Mouse (Mus musculus) 416B (cell line): ENCODE measurements at regions not wholly inside any gene's neighbourhood (a gene's known extent, or its start where the extent isn't known, plus 50 kb on each side); places are given as distances from the start of the nearest gene placed in this dataset.

Experiments
- DNase-seq: peaks from one replicate; pipeline ENCODE4 v3.0.0; 2011; ENCODE audit warnings: low read depth

DNA sequence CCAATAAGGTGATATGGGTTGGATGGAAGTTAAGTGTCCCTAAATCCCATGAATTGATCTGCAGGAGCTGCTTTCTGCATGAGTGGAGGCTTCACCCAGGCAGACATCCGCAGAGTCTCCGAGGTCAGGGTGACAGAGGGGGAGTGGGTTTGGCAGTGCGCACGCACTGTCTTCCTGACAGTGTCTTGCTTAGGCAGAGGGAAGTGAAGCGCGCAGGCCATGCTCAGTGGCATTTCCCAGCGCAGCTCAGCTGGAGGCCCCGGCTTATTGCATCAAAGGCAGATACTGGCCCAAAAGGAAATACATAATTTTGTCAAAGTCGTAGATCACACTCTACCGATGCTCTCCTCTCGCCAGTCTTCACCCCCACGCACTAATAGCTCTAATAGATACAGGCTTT lies 252.7 kb upstream of the Dnajc24 start:
- DNase-seq = no peak

DNA sequence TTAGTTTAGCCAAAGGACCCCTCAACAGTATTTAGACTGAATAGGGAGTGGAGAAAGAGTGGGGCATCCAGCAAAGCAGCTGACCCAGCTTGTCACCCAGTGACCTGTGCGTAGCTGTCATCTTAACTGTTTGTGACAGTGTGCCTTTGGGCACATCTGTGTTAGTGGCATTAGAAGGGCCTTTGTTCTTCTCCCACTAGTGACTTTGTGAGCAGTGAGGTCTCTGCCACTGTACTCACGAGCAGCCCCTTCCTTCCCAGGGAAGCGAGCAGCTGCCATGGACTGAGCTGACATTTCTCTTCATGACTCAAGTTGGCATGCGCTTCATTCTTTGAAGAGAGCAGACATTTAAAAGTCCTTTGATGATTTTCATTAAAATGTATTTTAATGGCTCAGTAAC lies 231.0 kb upstream of the Dnajc24 start:
- DNase-seq = no peak

DNA sequence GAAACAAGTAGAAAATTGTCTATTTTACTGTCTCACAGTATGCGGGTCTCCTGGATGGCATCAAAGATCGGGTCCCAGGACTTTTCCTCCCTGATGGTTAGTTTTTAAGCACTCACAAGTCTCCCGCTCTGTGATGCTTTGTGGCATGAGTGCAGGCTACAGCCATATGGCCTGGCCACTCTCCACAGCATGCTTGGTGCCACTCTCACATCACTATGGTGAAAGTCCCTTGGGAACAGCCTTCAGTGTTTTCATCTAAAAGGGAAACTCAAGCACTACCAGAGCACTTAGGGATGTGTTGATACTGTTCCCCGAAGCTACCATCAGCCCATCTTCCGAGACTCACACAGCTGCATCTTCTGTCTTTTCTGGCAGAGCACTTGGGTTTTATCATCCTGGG lies 227.8 kb upstream of the Dnajc24 start:
- no peak for DNase-seq

DNA sequence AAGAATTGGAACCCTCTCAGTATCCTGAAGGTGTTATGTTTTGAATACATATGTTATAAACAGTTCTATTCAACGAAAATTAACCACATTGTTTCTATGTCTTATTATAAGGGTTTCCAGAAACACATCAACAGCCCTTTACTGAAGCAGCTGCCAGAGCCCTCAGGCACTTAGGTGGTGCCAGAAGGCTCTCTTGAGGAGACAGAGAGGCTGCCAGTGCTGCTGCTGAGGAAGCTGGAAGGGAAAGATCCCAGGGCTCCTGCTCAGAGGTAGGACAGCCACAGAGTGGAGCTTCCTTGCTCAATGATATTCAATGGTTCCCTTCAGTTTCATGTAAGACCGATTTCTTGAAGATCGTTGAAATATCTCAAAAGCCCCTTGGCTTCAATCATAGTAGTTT lies 226.7 kb upstream of the Dnajc24 start:
- DNase-seq = no peak

DNA sequence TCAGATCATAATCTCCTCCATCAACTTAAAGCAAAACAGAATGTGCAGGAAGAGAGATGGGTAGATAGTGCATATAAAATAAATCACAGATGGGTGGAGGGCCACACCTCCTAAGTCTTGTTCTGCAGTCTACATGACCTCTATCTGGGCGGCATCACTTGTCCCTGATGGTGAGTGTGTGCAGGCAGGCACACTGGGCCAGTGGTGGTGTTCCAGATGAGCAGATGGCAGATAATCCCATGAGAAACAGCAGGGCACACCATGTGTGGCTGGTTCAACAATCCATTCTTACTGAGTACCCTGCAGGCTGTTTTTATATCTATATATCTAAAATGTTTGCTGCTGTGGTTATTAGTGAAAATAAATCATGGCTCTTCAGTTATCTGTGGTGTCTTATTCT lies 224.9 kb upstream of the Dnajc24 start:
- DNase-seq = no peak

DNA sequence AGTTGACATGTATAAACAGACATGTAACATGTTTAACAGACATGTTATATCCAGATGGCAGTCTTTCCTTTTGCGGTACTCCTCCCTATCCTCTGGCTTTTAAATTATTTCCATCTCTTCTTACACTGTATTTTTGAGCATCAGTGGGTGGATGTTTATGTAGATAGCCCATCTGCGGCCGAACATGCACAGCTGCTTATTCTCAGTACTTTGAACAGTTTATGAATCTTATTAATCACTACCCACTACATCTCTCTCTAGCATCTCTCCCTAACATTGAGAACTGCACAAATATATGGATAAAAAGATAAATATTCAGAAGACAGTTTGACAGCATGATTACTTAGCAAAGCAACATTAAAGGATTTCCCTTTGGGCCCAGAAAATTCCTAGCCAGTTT lies 212.8 kb upstream of the Dnajc24 start:
- no peak for DNase-seq

DNA sequence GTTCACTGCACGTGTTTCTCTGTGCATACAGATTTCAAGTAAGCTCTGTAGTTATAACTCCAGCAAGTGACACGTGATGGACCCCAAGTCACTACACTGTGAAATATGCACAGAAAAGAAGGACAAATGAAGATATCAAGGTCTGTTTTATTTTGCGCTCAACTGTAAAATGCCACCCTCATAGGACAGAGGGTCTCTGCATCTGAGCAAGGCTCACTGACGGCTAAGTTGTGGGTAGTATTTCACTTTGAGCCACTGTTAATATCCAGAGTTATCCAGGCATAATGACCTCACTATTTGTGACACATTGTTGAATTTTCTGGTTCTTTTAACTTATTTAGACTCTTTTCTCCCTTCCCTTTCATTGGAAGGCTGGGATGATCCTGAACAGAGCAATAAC lies 210.4 kb upstream of the Dnajc24 start:
- no peak for DNase-seq

DNA sequence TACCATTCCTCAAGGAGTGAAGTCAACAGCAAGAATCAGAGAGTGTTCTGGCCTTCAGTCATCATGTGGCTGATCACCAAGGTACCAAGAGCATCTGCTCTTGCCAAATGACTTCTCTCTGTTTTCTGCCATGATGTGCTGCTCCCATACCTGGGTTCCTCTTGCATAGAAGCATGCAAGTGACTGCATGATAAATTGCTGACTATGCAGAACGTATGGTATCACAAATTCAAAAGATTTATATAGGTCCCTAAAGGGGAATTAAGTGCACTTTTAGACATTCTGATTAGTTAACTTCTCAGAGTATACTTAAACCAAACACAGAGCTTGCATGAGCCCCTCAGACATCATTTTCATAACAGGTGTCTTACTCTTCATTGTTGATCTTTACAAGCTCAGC lies 207.4 kb upstream of the Dnajc24 start:
- DNase-seq = no peak

DNA sequence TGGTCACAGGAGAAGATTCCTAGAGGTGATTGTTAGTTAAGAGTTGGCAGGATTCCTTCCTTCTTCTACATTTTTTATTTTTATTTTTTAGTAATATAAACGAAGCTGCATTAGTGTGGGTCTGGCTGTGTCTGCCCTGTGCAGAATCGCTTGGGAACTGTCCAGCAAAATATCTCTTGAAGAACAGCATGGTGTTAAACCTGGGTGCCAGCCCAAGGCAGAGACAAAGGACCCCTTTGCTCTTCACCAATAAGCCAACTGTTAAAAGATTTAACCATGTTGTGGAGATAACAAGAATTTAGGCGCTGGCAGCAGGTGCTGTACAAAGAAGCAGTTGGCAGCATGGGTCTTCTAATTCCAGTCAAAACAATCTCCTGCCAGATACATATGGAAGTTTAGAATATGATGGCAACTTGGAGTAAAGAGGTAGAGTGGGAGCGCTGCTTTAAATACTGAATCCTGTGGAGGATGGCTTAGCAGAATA lies 205.5 kb upstream of the Dnajc24 start:
- no peak for DNase-seq

DNA sequence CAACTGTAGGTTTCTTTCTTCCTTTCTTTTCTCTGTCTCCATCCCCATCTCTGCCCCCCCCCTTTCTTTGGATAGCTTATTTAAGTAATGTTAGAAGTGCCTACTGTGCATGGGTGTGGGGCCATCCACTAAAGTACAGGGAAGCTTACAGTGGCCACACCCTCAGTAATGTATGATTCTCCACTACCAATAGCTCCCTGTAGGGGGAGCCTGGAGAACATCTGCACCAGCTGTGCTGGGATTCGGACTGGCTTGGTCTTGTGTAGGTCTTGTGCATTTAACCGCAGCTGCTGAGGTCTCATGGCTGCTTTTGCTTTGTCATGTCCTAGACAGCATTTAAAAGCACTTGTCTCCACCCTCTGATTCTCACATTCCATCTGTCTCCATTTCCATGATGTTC lies 196.8 kb upstream of the Dnajc24 start:
- peak; percentile 3 for DNase-seq

DNA sequence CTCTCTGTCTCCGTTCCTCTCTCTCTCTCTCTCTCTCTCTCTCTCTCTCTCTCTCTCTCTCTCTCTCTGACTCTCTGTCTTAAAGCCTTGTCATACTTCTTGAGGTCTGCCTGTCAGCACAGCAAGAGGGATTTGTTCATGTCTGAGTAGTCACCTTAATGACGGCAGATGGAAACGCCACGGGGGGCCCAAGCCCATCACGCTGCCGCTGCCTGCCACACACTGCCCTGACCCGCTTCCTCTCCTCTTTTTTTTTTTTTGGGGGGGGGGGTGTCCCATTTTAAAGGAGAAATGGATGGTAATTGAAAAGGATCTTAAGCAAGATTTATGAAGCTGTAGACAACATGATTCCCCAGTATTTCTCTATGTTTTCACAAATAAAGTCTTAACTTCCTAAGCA lies 191.8 kb upstream of the Dnajc24 start:
- DNase-seq = no peak

DNA sequence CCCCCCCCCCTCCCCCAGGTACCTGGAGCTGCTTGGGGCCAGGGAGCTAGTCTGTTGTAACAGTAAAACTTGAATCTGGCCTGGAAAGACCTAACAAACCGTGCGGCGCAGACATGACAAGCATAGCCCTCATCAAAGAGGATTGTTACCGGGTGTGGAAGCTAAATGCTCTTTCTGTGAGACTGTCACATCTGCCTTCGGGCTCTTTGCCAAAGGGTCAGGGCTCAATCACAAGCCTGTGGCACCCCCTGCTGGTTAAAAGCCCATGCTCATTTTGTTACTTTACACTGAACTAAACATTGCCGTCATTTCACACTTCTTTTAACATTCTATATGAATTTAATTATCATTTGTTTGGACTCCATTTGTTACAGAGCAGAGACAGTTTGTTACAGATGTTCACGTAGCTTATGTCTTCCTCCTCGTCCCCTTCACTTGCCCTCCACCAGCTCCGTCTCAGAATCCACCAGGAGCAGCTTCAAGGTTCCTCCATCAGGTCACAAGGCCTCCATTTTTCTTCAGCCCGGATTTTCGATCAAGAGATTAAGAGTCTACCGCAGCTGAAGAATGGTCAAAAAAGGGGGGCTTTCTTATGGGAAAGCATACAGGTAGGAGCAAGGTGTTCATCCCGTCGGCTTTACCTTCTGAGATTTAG lies 191.1 kb upstream of the Dnajc24 start:
- peak; percentile 68 for DNase-seq

DNA sequence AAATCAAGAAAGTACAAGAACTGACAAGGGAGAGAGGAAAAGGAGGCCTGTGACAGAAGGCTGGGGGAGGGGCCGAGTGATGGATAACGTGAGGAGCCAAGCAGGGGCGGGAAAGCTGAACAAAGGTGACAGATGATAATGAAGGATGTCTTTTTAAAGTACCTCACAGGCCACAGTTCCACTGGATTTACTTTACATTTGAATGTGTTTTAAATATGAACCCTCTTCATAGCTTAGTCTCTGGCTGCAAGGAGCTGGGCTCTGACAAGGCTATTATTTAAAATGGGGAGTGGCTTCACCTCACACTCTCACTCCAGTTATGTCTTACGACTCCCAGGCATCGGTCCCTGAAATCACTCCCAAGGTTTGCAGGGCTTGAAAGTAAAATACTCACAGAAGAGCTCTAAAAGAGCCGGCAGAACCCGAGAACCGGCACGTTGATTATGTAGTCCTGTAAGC lies 190.6 kb upstream of the Dnajc24 start:
- no peak for DNase-seq

DNA sequence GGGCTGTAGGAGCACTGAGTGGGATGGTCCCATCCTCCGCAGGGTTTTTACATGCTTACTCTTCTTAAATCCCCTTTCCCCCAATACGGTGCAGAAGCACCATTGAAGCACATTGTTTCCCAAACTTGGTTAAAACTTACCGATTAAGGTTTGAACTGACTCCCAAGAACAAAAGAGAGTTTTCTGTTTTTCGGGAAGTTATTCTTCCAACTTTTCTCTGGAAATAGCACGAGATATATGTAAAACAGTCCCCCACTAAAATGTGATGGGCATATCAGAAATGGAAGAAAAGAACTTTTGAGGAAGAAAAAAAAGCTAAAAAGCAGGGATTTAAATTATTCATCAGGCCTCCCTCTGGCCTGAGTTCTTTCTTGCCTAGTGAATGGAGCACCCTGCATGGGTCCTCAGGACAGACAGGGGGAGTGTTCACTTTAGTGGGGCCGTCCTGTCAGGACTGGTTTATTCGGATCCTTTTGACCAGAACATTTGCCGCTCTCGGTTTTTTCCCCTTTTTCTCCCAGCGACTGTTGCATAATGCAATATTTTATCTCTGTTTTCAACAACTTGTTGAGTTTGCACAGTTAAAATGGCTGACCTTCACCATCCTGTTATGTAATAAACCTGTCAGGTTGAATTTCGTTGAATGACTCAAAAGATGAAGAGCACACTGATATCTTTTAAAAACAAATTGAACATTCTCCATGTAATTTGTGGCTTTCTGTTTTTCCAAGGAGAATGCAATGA lies 187.4 kb upstream of the Dnajc24 start:
- no peak for DNase-seq

DNA sequence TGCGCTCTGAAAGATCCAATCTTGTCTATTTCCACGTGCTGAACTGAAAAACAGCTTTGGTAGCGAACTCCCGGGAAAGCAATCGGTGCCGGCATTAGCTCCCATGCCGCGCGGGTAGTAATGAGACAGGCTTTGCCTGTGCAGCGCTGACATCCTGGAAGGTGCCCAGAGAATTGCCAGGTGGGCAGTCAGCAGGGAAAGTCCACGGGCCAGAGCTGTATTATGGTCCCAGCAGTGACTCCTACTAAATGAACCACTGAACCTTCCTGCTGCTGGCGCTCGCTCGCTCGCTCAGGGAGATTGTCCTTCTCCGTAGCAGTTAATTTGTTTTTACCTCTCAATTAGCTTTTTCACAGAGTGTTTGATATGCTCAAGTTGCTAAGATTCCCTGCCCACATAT lies 180.3 kb upstream of the Dnajc24 start:
- DNase-seq = no peak

DNA sequence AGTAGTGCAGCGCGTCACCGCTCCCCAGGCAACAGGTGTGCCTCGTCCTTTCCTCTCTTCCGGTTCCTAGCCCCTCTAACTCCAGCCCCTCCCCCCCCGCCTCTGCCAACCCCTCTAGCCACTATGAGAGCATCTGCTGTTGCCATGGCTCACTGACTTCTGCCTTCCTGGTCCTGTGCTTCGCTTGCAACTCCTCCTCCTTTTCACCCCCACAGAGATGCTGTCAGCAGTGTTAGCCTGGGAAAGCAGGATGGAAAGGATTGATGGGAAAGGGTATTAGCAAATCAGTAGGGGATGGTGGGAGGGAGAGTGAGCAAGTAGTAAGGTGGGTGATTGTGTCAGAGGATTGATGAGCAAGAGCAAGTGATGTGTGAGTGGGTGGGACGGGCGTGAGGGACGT lies 178.7 kb upstream of the Dnajc24 start:
- no peak for DNase-seq

DNA sequence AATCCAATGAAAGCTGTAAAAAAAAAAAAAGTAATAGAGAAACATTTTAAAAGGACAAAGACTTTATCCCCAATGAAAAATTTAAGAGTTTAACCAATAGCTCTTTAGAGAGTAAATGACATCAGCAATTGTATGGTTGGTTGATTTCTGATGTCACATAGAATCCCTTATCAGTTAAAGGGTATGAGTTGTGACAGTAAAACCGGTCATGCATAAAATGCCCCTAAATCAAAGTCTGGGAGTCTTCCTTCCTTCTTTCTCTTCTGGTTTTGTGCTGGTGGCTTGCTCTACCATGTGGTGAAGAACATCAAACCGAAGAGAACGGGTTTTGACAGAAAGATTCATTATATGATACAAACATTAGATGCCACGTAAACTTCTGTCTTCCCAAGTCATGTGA lies 159.3 kb upstream of the Dnajc24 start:
- DNase-seq = no peak

DNA sequence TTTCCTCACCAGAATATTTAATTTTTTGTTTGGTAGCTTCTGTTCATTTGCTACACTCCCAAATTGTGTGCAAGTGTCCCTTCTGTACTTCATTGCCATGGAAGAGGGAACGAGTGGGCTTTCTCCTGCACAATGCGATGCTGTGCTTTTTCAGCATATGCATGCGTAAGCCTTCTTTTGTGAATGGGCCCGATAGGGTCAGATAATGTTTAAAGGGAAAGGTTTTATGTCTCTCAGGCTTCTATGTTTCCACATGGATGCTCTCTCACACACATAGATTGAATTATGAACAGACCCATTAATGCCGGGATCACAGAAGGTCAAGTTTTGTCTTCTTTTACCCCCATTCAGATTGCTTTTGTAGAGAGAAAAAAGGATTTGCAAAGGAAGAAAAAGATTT lies 158.5 kb upstream of the Dnajc24 start:
- DNase-seq = no peak

DNA sequence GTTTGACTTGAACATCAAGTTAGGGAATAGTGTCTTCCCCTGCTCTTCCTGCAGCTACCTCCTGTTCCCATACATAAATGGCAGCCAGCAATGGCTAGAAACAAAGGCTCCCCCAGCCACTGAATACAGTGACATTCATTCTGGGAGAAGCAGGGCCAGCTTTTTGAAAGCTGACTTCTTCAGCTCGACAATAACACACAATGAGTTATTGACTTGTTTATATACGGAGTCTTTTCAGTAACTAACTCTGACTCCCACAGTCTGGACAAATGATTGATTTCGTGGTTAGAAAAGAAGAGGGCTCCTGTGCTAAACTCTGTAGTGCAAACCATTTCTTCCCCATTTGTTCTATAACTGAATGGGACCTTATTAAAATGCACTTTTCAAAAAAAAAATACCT lies 146.4 kb upstream of the Dnajc24 start:
- DNase-seq = no peak

DNA sequence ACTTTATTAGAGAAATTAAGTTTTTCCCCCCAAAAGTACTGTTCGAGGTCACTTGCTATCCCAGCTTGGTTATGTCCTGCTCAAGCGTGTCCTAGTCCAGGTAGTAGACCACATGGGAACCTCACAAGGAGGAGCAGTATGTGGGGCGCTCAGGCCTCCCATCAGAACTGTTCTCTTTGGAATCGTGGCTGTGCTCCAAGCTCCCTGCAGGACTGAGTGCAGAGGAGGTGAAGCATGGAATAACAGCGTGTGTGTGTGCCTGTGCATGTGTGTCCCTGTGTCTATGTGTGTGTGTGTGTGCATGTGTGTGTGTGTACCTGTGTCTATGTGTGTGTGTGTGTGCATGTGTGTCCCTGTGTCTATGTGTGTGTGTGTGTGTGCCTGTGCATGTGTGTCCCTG lies 137.6 kb upstream of the Dnajc24 start:
- no peak for DNase-seq

DNA sequence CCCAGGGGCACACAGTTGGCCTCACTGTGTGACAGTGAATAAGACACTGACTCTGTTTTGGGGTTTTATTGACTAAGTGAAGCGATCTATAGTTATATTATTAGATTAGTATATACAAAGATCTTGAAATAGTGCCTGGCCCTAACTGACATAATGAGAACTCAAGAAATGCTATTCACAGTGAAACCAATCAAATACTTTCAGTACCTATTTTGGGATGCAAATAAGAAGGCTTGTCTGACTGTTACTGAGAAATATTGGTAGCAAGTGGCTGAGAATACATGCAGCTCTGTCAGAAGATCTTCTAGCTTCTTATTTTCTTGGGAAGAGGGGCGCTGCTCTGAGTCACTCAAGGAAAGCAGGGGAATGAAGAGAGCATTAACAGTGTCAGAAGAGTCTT lies 97.7 kb upstream of the Dnajc24 start:
- DNase-seq = no peak

DNA sequence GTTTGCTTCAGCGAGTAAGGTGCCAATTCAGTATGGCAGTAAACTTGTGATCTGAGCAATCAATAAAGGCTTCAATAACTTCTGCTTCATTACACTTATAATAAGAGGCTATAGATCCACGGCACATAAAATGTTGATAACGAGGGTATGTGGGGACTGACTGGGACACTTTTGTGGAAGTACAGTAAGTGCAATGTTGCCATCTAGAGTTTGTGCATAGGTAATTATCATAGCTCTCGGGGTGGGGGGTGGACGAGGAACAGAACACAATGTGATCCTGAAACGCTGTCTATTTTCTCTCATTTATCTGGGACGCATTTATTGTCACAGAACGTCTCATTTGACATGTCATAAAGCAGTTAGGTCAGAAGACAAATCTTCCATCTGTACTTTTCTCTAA lies 82.8 kb upstream of the Dnajc24 start:
- DNase-seq = peak; percentile 14

DNA sequence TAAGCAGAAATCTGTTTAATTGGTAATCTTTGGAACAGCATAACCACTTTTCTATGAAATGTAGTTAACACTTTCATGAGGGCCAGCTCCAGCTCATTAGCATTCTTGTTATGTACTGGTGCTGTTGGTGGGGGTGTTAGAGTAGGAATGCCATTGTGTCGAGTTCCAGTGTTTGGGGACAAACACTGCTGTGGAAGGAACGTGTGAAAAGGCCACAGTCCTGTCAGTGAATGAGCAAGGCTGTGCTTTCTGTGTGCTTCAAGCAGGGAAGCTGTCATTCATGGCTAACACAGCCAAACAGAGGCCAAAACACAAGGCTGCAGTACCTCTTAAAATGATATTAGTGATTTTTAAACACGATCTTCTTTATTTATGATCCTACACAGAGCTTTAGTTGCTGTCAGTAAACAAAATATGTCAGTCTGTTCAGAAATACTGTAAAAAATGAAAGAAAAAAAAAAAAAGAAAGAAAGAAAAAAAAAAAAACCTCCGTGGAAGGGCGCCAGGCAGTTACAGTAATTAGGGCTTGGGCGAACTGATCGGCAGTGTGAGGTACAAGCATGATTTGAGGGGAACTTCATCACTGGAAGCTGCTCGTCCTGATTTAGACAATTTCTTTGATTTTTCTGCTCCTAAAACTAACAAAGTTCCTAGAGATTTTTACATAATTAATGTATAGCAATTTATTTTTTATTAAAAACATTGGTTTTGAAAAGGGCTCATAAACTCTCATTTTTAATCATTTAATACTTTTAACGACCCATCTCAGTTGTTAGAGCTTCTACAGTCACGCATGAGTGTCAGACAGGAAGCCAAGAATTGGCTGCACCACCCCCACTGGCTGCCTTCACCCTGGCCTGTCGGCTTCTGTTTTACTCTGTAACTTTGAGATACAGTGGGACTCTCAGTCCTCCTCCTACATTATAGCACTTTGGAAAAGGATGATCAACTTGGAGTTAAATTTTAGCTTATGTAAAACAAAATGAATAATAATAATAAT lies 80.8 kb upstream of the Dnajc24 start:
- no peak for DNase-seq
